Comparison of ENCODE assay signal across 27 mouse cellular contexts in the genomic region with DNA sequence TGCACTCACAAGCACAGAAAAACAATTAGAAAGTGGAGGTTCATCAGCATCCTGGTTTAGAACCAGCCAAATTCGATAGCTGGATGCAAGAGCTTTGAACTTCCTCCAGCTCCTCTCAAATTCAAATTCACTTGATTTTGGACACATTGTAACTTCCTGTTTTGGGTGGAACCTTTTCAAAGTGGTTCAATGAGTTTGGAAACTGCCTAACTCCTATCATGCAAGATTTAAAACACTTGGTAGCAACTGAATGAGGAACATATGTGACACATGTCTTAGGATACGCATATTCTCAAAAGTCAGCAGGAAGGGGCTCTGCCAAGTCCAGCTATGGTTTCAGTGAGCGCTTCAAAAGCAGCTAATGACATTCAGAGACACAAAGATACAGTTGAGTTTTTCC. TPM values are rescaled to one million over a fixed set of nuclear protein-coding genes. Genes with fewer than 3 reads are reported as not detected.
DNase-seq lines count a peak whose midpoint lies in the region; ATAC-seq and TF ChIP-seq lines count a peak whose summit lies in the region.
"Had no signal": no experiment of that assay in that cellular context is flagged by ENCODE, and none has a peak within 500 bp of the region (broad histone marks: within the 10 kb centered on the region; RNA-seq: fewer than 3 reads in every experiment).

No protein-coding gene starts in this region.

- no peak overlapping the region for H3K27ac ChIP-seq in forebrain, postnatal 0 days (ENCODE audit: low read depth, low read length)
- H3K27ac ChIP-seq in forebrain, embryonic 12.5 days, result no peak overlapping the region
- no peak overlapping the region for H3K27ac ChIP-seq in MEL (ENCODE audit: control insufficient read depth, low read depth, low read length)
- H3K27ac ChIP-seq: embryonic facial prominence, embryonic 12.5 days; forebrain, embryonic 15.5 days; heart, embryonic 13.5 days; hindbrain, embryonic 15.5 days; limb, embryonic 12.5 days; liver, embryonic 12.5 days; neural tube, embryonic 13.5 days had no signal

- DNase-seq in forebrain, postnatal 0 days, result peak; percentile 2
- peak; percentile 23 for DNase-seq in MEL (ENCODE audit: low read depth, low spot score)
- peak; percentile 52 for DNase-seq in splenic B cell, adult 2 months (ENCODE audit: low read depth, low spot score)
- DNase-seq in spleen, postnatal 4 days (ENCODE audit: low spot score in 2 of 2), result no peak
- no peak for DNase-seq in adrenal gland, adult (ENCODE audit: inconsistent age in 2 of 2, low spot score in 1 of 2)
- DNase-seq: adrenal gland, postnatal 14 days; cerebellum, adult 9-10 months; gastrocnemius, postnatal 10 days; heart, adult 18-20 months; kidney, adult 8-10 months; kidney, postnatal 10 days; lung, adult 18-20 months; lung, postnatal 10 days; midbrain, embryonic 14.5 days; retina, postnatal 1 day; thymus, adult 18-20 months; thymus, postnatal 36 days had no signal

- H3K79me2 ChIP-seq in MEL (ENCODE audit: control insufficient read depth, insufficient read depth, low read length, poor library complexity), result no peaks in the 10 kb centered on the region

- no peak for TF ChIP-seq CTCF in forebrain, postnatal 0 days (IDR thresholded peaks at IDR 0.05; ENCODE audit: low read depth)
- TF ChIP-seq CTCF in MEL (IDR thresholded peaks at IDR 0.05 in 2 of 3, conservative IDR thresholded peaks at IDR 0.05 in 1 of 3; ENCODE audit: control insufficient read depth in 1 of 3, insufficient read depth in 1 of 3, low read depth in 2 of 3, low read length in 3 of 3, poor library complexity in 1 of 3, severe bottlenecking in 1 of 3), result no peak

- no peak overlapping the region for H3K4me3 ChIP-seq in forebrain, postnatal 0 days (ENCODE audit: low read depth, low read length)
- H3K4me3 ChIP-seq in forebrain, embryonic 12.5 days (replicated peaks), result no peak overlapping the region
- H3K4me3 ChIP-seq in MEL (ENCODE audit: control insufficient read depth in 1 of 2, insufficient read depth in 1 of 2, low read depth in 2 of 2, low read length in 2 of 2), result no peak overlapping the region
- H3K4me3 ChIP-seq: embryonic facial prominence, embryonic 12.5 days; forebrain, embryonic 15.5 days; heart, embryonic 13.5 days; hindbrain, embryonic 15.5 days; limb, embryonic 12.5 days; liver, embryonic 12.5 days; neural tube, embryonic 13.5 days had no signal

- no peaks in the 10 kb centered on the region for H3K9me3 ChIP-seq in forebrain, postnatal 0 days (ENCODE audit: low read length)
- no peaks in the 10 kb centered on the region for H3K9me3 ChIP-seq in forebrain, embryonic 12.5 days
- no peaks in the 10 kb centered on the region for H3K9me3 ChIP-seq in MEL (replicated peaks; ENCODE audit: insufficient read depth, low read length)
- H3K9me3 ChIP-seq: embryonic facial prominence, embryonic 12.5 days; forebrain, embryonic 15.5 days; G1E; heart, embryonic 13.5 days; hindbrain, embryonic 15.5 days; limb, embryonic 12.5 days; liver, embryonic 12.5 days; neural tube, embryonic 13.5 days had no signal

- no peaks in the 10 kb centered on the region for H3K36me3 ChIP-seq in forebrain, postnatal 0 days (ENCODE audit: insufficient read depth)
- H3K36me3 ChIP-seq in forebrain, embryonic 12.5 days (replicated peaks), result no peaks in the 10 kb centered on the region
- H3K36me3 ChIP-seq in MEL (ENCODE audit: control insufficient read depth in 1 of 2, insufficient read depth in 2 of 2, low read length in 2 of 2), result no peaks in the 10 kb centered on the region
- H3K36me3 ChIP-seq in splenic B cell, adult 2 months (ENCODE audit: control insufficient read depth, insufficient read depth, low read length, poor library complexity, severe bottlenecking), result no peaks in the 10 kb centered on the region
- H3K36me3 ChIP-seq: embryonic facial prominence, embryonic 12.5 days; forebrain, embryonic 15.5 days; G1E; heart, embryonic 13.5 days; hindbrain, embryonic 15.5 days; limb, embryonic 12.5 days; liver, embryonic 12.5 days; neural tube, embryonic 13.5 days had no signal

- TF ChIP-seq EP300 in MEL (IDR thresholded peaks at IDR 0.05; ENCODE audit: low read depth in 1 of 2, low read length in 2 of 2), result no peak

- H3K9ac ChIP-seq in forebrain, postnatal 0 days, result no peak overlapping the region
- no peak overlapping the region for H3K9ac ChIP-seq in forebrain, embryonic 12.5 days
- H3K9ac ChIP-seq in MEL (ENCODE audit: control insufficient read depth, low read depth, low read length, poor library complexity, severe bottlenecking), result no peak overlapping the region
- H3K9ac ChIP-seq: embryonic facial prominence, embryonic 12.5 days; forebrain, embryonic 15.5 days; heart, embryonic 13.5 days; hindbrain, embryonic 15.5 days; limb, embryonic 12.5 days; liver, embryonic 12.5 days; neural tube, embryonic 13.5 days had no signal

- no peak for TF ChIP-seq RAD21 in MEL (IDR thresholded peaks at IDR 0.05; ENCODE audit: low read depth, low read length)

- ATAC-seq in forebrain, postnatal 0 days, result no peak
- ATAC-seq in forebrain, embryonic 12.5 days (ENCODE audit: low FRiP score), result no peak
- ATAC-seq in granulocyte monocyte progenitor cell, adult 5-6 weeks (replicated peaks; ENCODE audit: poor library complexity, severe bottlenecking), result peak; percentile 77
- ATAC-seq: forebrain, embryonic 15.5 days; liver, embryonic 12.5 days had no signal

- H3K27me3 ChIP-seq in forebrain, postnatal 0 days (ENCODE audit: insufficient read depth, low read length), result no peaks in the 10 kb centered on the region
- no peaks in the 10 kb centered on the region for H3K27me3 ChIP-seq in forebrain, embryonic 12.5 days
- no peaks in the 10 kb centered on the region; a peak in 1 of 4 replicates for H3K27me3 ChIP-seq in MEL (ENCODE audit: control insufficient read depth in 1 of 2, insufficient read depth in 2 of 2, low read length in 2 of 2)
- H3K27me3 ChIP-seq in splenic B cell, adult 2 months (ENCODE audit: control insufficient read depth, insufficient read depth, low read length, poor library complexity, severe bottlenecking), result no peaks in the 10 kb centered on the region
- H3K27me3 ChIP-seq: embryonic facial prominence, embryonic 12.5 days; forebrain, embryonic 15.5 days; heart, embryonic 13.5 days; hindbrain, embryonic 15.5 days; limb, embryonic 12.5 days; liver, embryonic 12.5 days; neural tube, embryonic 13.5 days had no signal

- TF ChIP-seq POLR2A in MEL (IDR thresholded peaks at IDR 0.05; ENCODE audit: control insufficient read depth in 1 of 2, insufficient read depth in 1 of 2, low read depth in 1 of 2, low read length in 2 of 2, poor library complexity in 1 of 2), result no peak

- 64% methylated on average over 3 of the region's 3 CpGs for WGBS in forebrain, postnatal 0 days
- 85% methylated on average over 3 of the region's 3 CpGs for WGBS in forebrain, embryonic 12.5 days

- no peak overlapping the region for H3K4me2 ChIP-seq in forebrain, postnatal 0 days (ENCODE audit: low read depth)
- H3K4me2 ChIP-seq in forebrain, embryonic 12.5 days, result no peak overlapping the region
- H3K4me2 ChIP-seq: embryonic facial prominence, embryonic 12.5 days; forebrain, embryonic 15.5 days; heart, embryonic 13.5 days; hindbrain, embryonic 15.5 days; limb, embryonic 12.5 days; liver, embryonic 12.5 days; neural tube, embryonic 13.5 days had no signal

- no peaks in the 10 kb centered on the region for H3K4me1 ChIP-seq in forebrain, postnatal 0 days (ENCODE audit: insufficient read depth)
- no peaks in the 10 kb centered on the region for H3K4me1 ChIP-seq in forebrain, embryonic 12.5 days
- H3K4me1 ChIP-seq in MEL (ENCODE audit: control insufficient read depth in 1 of 2, insufficient read depth in 2 of 2, low read length in 2 of 2), result no peaks in the 10 kb centered on the region
- H3K4me1 ChIP-seq: embryonic facial prominence, embryonic 12.5 days; forebrain, embryonic 15.5 days; heart, embryonic 13.5 days; hindbrain, embryonic 15.5 days; limb, embryonic 12.5 days; liver, embryonic 12.5 days; neural tube, embryonic 13.5 days had no signal

TF ChIP-seq in MEL, 35 proteins besides CTCF, POLR2A, EP300 and RAD21:
- no peak for TF ChIP-seq USF2 (IDR thresholded peaks at IDR 0.05; ENCODE audit: borderline replicate concordance in 1 of 2, insufficient read depth in 1 of 2, low read depth in 1 of 2, low read length in 2 of 2)
- no peak for TF ChIP-seq ZMIZ1 (IDR thresholded peaks at IDR 0.05; ENCODE audit: low read depth, low read length)
- no peak for TF ChIP-seq MAX (IDR thresholded peaks at IDR 0.05; ENCODE audit: low read length)
- TF ChIP-seq MYC (IDR thresholded peaks at IDR 0.05; ENCODE audit: low read depth, low read length), result no peak
- no peak for TF ChIP-seq USF1 (IDR thresholded peaks at IDR 0.05; ENCODE audit: low read depth, low read length)
- TF ChIP-seq MAZ (IDR thresholded peaks at IDR 0.05; ENCODE audit: low read depth, low read length), result no peak
- TF ChIP-seq POLR2AphosphoS5 (IDR thresholded peaks at IDR 0.05; ENCODE audit: borderline replicate concordance, low read depth, low read length), result no peak
- TF ChIP-seq SMC3 (IDR thresholded peaks at IDR 0.05; ENCODE audit: low read depth, low read length), result no peak
- TF ChIP-seq MXI1 (IDR thresholded peaks at IDR 0.05; ENCODE audit: low read depth, low read length), result no peak
- TF ChIP-seq TBP (IDR thresholded peaks at IDR 0.05; ENCODE audit: low read depth, low read length), result no peak
- TF ChIP-seq ZC3H11A (IDR thresholded peaks at IDR 0.05; ENCODE audit: low read depth, low read length), result no peak
- TF ChIP-seq CHD1 (IDR thresholded peaks at IDR 0.05; ENCODE audit: low read depth, low read length), result no peak
- TF ChIP-seq E2F4 (IDR thresholded peaks at IDR 0.05; ENCODE audit: borderline replicate concordance, low read depth, low read length), result no peak
- TF ChIP-seq GATA1 (IDR thresholded peaks at IDR 0.05; ENCODE audit: low read depth, low read length), result no peak
- TF ChIP-seq NRF1 (IDR thresholded peaks at IDR 0.05; ENCODE audit: insufficient read depth, low read depth, low read length, poor library complexity, severe bottlenecking), result no peak
- TF ChIP-seq MYB (IDR thresholded peaks at IDR 0.05; ENCODE audit: low read depth, low read length), result no peak

RNA-seq across cellular contexts. Expression of a gene that starts 18.5 kb away (rescaled TPM):
- total RNA-seq in forebrain, postnatal 0 days (2014; rRNA removed), result 47.2 and 88.1 TPM in 2 replicates
- polyA plus RNA-seq in forebrain, postnatal 0 days (2015; fragmentation: Nextera tagmentation; extraction: Ambion mirVana), result 7.2 and 12.8 TPM in 2 replicates
- 19.6 and 21.6 TPM in 2 replicates for polyA plus RNA-seq in forebrain, embryonic 12.5 days (2016; fragmentation: Nextera tagmentation; extraction: Ambion mirVana)
- total RNA-seq in MEL (2012; rRNA removed), result 1.9 and 2.3 TPM in 2 replicates
- 1 to 10 TPM in 1 of 2 experiments, not detected in 1; 4.4 TPM for polyA plus RNA-seq in MEL (2012; ENCODE audit: insufficient read depth in 1 of 2, insufficient read length in 2 of 2, low read depth in 1 of 2, low replicate concordance in 2 of 2, missing spikeins in 1 of 2)
- 99.4 and 128 TPM in 2 replicates for total RNA-seq in granulocyte monocyte progenitor cell, adult 5-6 weeks (2014; fragmentation: Nextera tagmentation)
- 77.5 and 82.6 TPM in 2 replicates for total RNA-seq in granulocyte monocyte progenitor cell, adult 5-6 weeks (2017)

Comparison
In these comparisons a context has a peak if more than half of its experiments do, and no peak if none do; other contexts are left out.
1. DNase-seq: peak in forebrain, postnatal 0 days (single experiment), MEL (single experiment) and splenic B cell, adult 2 months (single experiment); none in spleen, postnatal 4 days (0 of 2) and adrenal gland, adult (0 of 2).
2. RNA of a gene that starts 18.5 kb away (total RNA-seq): 77.5 to 128 TPM in granulocyte monocyte progenitor cell, adult 5-6 weeks and 47.2 to 88.1 TPM in forebrain, postnatal 0 days; 1.9 to 2.3 TPM in MEL; every median in the first group is over 10 times any median in the second.